In the genomic region with DNA sequence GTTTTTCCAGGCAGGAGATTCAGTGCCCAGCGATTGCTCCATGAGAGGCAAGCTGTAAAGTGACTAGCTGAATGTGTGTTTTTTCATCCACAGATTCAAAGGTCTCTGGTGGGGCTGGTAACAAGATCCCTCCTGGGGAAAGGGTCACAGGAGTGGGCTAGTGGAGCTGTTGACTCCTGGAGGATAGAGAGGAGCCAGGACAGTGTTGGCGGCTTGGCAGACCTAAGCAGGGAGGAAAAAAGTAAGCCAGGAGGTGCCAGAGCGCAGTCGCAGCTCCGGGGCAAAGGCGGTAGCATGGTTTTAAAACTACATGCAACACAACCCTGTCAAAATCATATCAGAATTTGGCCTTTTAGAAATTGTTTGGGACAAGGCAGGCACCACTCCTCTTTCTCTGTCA, we compare ENCODE assay signal across 8 mouse cellular contexts. TPM values are rescaled to one million over a fixed set of nuclear protein-coding genes. Genes with fewer than 3 reads are reported as not detected.
A peak's percentile ranks its signal among the peaks of the same experiment; 100 is the strongest.
DNase-seq lines count a peak whose midpoint lies in the region; ATAC-seq lines count a peak whose summit lies in the region.
"Had no signal": no experiment of that assay in that cellular context is flagged by ENCODE, and none has a peak within 500 bp of the region (broad histone marks: within the 10 kb centered on the region; RNA-seq: fewer than 3 reads in every experiment).

No protein-coding gene starts in this region.

- H3K4me1 ChIP-seq in embryonic facial prominence, embryonic 11.5 days (ENCODE audit: control insufficient read depth, insufficient read depth, low read length): peaks cover 8% of the 10 kb centered on the region
- no peaks in the 10 kb centered on the region; the same call in 1 of the 2 replicates for H3K4me1 ChIP-seq in forebrain, embryonic 12.5 days
- H3K4me1 ChIP-seq in hindbrain, embryonic 16.5 days (ENCODE audit: control insufficient read depth, insufficient read depth, low read depth, low read length): no peaks in the 10 kb centered on the region
- H3K4me1 ChIP-seq in liver, embryonic 11.5 days (replicated peaks; ENCODE audit: control insufficient read depth, insufficient read depth, low read length): peaks cover 28% of the 10 kb centered on the region

- no peaks in the 10 kb centered on the region for H3K36me3 ChIP-seq in embryonic facial prominence, embryonic 11.5 days (replicated peaks; ENCODE audit: control insufficient read depth, insufficient read depth, low read depth, low read length)
- no peaks in the 10 kb centered on the region for H3K36me3 ChIP-seq in forebrain, embryonic 12.5 days (replicated peaks)
- H3K36me3 ChIP-seq in hindbrain, embryonic 16.5 days (ENCODE audit: control insufficient read depth, insufficient read depth, low read length): no peaks in the 10 kb centered on the region
- 0 out of 2 replicates have a peak, but pooled peaks cover 3% of the 10 kb centered on the region for H3K36me3 ChIP-seq in liver, embryonic 11.5 days (ENCODE audit: control insufficient read depth, insufficient read depth, low read length)

- H3K9ac ChIP-seq in embryonic facial prominence, embryonic 11.5 days (replicated peaks; ENCODE audit: low read length): no peak overlapping the region
- H3K9ac ChIP-seq in forebrain, embryonic 12.5 days: no peak overlapping the region
- peak overlapping the region; percentile 36; the same call in 1 of the 2 replicates for H3K9ac ChIP-seq in hindbrain, embryonic 16.5 days (ENCODE audit: low read depth, low read length)
- 0 out of 2 replicates have a peak overlapping the region, but pooled peaks have one; percentile 22 for H3K9ac ChIP-seq in liver, embryonic 11.5 days (ENCODE audit: low read depth, low read length)

- no peak for DNase-seq in embryonic facial prominence, embryonic 11.5 days (ENCODE audit: low spot score)
- DNase-seq in liver, embryonic 11.5 days (ENCODE audit: low spot score): no peak
- no peak for DNase-seq in left cerebral cortex, adult 18-20 months (ENCODE audit: low spot score in 2 of 2)

- no peak overlapping the region for H3K27ac ChIP-seq in embryonic facial prominence, embryonic 11.5 days (replicated peaks; ENCODE audit: low read depth, low read length)
- no peak overlapping the region for H3K27ac ChIP-seq in forebrain, embryonic 12.5 days
- no peak overlapping the region for H3K27ac ChIP-seq in hindbrain, embryonic 16.5 days (ENCODE audit: low read depth, low read length)
- H3K27ac ChIP-seq in liver, embryonic 11.5 days (ENCODE audit: low read depth, low read length): no peak overlapping the region

- 78% methylated on average over 6 of the region's 6 CpGs for WGBS in embryonic facial prominence, embryonic 11.5 days
- 62% methylated on average over 6 of the region's 6 CpGs for WGBS in forebrain, embryonic 12.5 days
- WGBS in hindbrain, embryonic 16.5 days: 74% methylated on average over 6 of the region's 6 CpGs
- WGBS in liver, embryonic 11.5 days: 80% methylated on average over 6 of the region's 6 CpGs

- ATAC-seq in embryonic facial prominence, embryonic 11.5 days (replicated peaks; ENCODE audit: insufficient number of reproducible peaks, low FRiP score, low TSS enrichment, low read depth): no peak
- no peak for ATAC-seq in forebrain, embryonic 12.5 days (ENCODE audit: low FRiP score)
- no peak for ATAC-seq in hindbrain, embryonic 16.5 days
- no peak for ATAC-seq in liver, embryonic 11.5 days (replicated peaks; ENCODE audit: low FRiP score)
- no peak for ATAC-seq in activated CD4-positive, CD25-positive, alpha-beta regulatory T cell, adult 4 months
- no peak for ATAC-seq in megakaryocyte-erythroid progenitor cell, adult 5-6 weeks (replicated peaks; ENCODE audit: low FRiP score, low TSS enrichment, poor library complexity, severe bottlenecking)

- H3K9me3 ChIP-seq in embryonic facial prominence, embryonic 11.5 days (replicated peaks; ENCODE audit: control insufficient read depth, low read length): no peaks in the 10 kb centered on the region
- no peaks in the 10 kb centered on the region for H3K9me3 ChIP-seq in forebrain, embryonic 12.5 days
- H3K9me3 ChIP-seq in hindbrain, embryonic 16.5 days (ENCODE audit: control insufficient read depth, low read length): no peaks in the 10 kb centered on the region
- H3K9me3 ChIP-seq in liver, embryonic 11.5 days (ENCODE audit: control insufficient read depth, low read length): no peaks in the 10 kb centered on the region

- H3K4me3 ChIP-seq in embryonic facial prominence, embryonic 11.5 days (ENCODE audit: low read depth, low read length): peak overlapping the region; percentile 19; the same call in 1 of the 2 replicates
- H3K4me3 ChIP-seq in forebrain, embryonic 12.5 days (replicated peaks): peak overlapping the region; percentile 21
- H3K4me3 ChIP-seq in hindbrain, embryonic 16.5 days (ENCODE audit: low read length): peak overlapping the region; percentile 30
- H3K4me3 ChIP-seq in liver, embryonic 11.5 days (ENCODE audit: low read depth, low read length): peak overlapping the region; percentile 29; the same call in 1 of the 2 replicates

- no peaks in the 10 kb centered on the region for H3K27me3 ChIP-seq in embryonic facial prominence, embryonic 11.5 days (ENCODE audit: control insufficient read depth, insufficient read depth, low read length)
- no peaks in the 10 kb centered on the region for H3K27me3 ChIP-seq in forebrain, embryonic 12.5 days
- no peaks in the 10 kb centered on the region for H3K27me3 ChIP-seq in hindbrain, embryonic 16.5 days (replicated peaks; ENCODE audit: control insufficient read depth, insufficient read depth, low read length)
- no peaks in the 10 kb centered on the region for H3K27me3 ChIP-seq in liver, embryonic 11.5 days (replicated peaks; ENCODE audit: control insufficient read depth, insufficient read depth, low read length)

- H3K4me2 ChIP-seq in embryonic facial prominence, embryonic 11.5 days (ENCODE audit: low read depth, low read length): peak overlapping the region; percentile 16; the same call in 1 of the 2 replicates
- peak overlapping the region; percentile 36 for H3K4me2 ChIP-seq in forebrain, embryonic 12.5 days
- peak overlapping the region; percentile 34 for H3K4me2 ChIP-seq in hindbrain, embryonic 16.5 days (ENCODE audit: low read length)
- peak overlapping the region; percentile 15 for H3K4me2 ChIP-seq in liver, embryonic 11.5 days

RNA-seq across cellular contexts. Expression of gene Slc38a4, which starts 52.6 kb away (rescaled TPM):
- 61.2 and 71.1 TPM in 2 replicates for polyA plus RNA-seq in embryonic facial prominence, embryonic 11.5 days (2014; fragmentation: Nextera tagmentation; extraction: Ambion mirVana)
- 8.8 and 14.1 TPM in 2 replicates for polyA plus RNA-seq in forebrain, embryonic 12.5 days (2016; fragmentation: Nextera tagmentation; extraction: Ambion mirVana)
- 2.8 and 5.3 TPM in 2 replicates for polyA plus RNA-seq in hindbrain, embryonic 16.5 days (2015; fragmentation: Nextera tagmentation; extraction: Ambion mirVana)
- polyA plus RNA-seq in liver, embryonic 11.5 days (2014; fragmentation: Nextera tagmentation; extraction: Ambion mirVana): 74.8 and 84.2 TPM in 2 replicates
- polyA plus RNA-seq in activated CD4-positive, CD25-positive, alpha-beta regulatory T cell, adult 4 months (2017; shearing (Covaris generic)): not detected
- not detected in 2 replicates for total RNA-seq in megakaryocyte-erythroid progenitor cell, adult 5-6 weeks (2014; fragmentation: Nextera tagmentation)
- not detected in 2 replicates for total RNA-seq in megakaryocyte-erythroid progenitor cell, adult 5-6 weeks (2017)
- total RNA-seq in left cerebral cortex, adult 18-20 months (2021): under 1 TPM; 0.74 to 0.84 TPM
- total RNA-seq: granulocyte monocyte progenitor cell, adult 5-6 weeks had no signal

Comparison
In these comparisons a context has a peak if more than half of its experiments do, and no peak if none do; other contexts are left out.
1. H3K9ac ChIP-seq: peak in hindbrain, embryonic 16.5 days (single experiment) and liver, embryonic 11.5 days (single experiment); none in embryonic facial prominence, embryonic 11.5 days (single experiment) and forebrain, embryonic 12.5 days (single experiment).
2. Peak in every context shown above with its lines, with median percentiles within 50 percentile points of each other: H3K4me2 ChIP-seq and H3K4me3 ChIP-seq.